Mouse (Mus musculus) midbrain, embryonic 10.5 days (tissue): ENCODE measurements around the gene Cant1. TPM values are rescaled to one million over a fixed set of nuclear protein-coding genes. Genes with fewer than 3 reads are reported as not detected.

Experiments
- DNase-seq: peaks from one replicate; pipeline ENCODE4 v3.0.0-alpha.2; 2017; ENCODE audit warnings: low spot score
- H3K27ac ChIP-seq: fragments of 300-500 bp; sonication (generic); replicated peaks from 2 replicates; pipeline ENCODE4 v1.5.1; 2016; ENCODE audit warnings: mild to moderate bottlenecking
- H3K27me3 ChIP-seq: fragments of 300-500 bp; sonication (generic); 2 replicates; pipeline ENCODE4 v1.6.1; 2016; ENCODE audit warnings: low read depth, mild to moderate bottlenecking; ENCODE audit not compliant: poor library complexity, severe bottlenecking
- H3K36me3 ChIP-seq: fragments of 300-500 bp; sonication (generic); 2 replicates; pipeline ENCODE4 v1.6.1; 2016; ENCODE audit warnings: mild to moderate bottlenecking, moderate library complexity
- H3K4me1 ChIP-seq: fragments of 300-500 bp; sonication (generic); 2 replicates; pipeline ENCODE4 v1.6.1; 2016
- H3K4me3 ChIP-seq: fragments of 300-500 bp; sonication (generic); 2 replicates; pipeline ENCODE4 v1.5.1; 2016; ENCODE audit warnings: mild to moderate bottlenecking, moderate library complexity
- H3K9me3 ChIP-seq: fragments of 300-500 bp; sonication (generic); replicated peaks from 2 replicates; pipeline ENCODE4 v1.6.1; 2016; ENCODE audit warnings: mild to moderate bottlenecking
- WGBS: fragments of 180-500 bp; shearing (Covaris S2); methylation state at CpG from one replicate; pipeline ENCODE4 v1.1.7; 2016; 5-methylcytosine and 5-hydroxymethylcytosine counted together
- polyA plus RNA-seq: library from polyadenylated mRNA; unstranded; fragments of >200 nt; fragmentation: Nextera tagmentation; extraction: Ambion mirVana; gene quantifications from 2 replicates; pipeline ENCODE4 v1.2.1, GENCODE M21; 2016

Gene Cant1
- polyA plus RNA-seq, result 22.8 and 23.3 TPM in 2 replicates

DNA sequence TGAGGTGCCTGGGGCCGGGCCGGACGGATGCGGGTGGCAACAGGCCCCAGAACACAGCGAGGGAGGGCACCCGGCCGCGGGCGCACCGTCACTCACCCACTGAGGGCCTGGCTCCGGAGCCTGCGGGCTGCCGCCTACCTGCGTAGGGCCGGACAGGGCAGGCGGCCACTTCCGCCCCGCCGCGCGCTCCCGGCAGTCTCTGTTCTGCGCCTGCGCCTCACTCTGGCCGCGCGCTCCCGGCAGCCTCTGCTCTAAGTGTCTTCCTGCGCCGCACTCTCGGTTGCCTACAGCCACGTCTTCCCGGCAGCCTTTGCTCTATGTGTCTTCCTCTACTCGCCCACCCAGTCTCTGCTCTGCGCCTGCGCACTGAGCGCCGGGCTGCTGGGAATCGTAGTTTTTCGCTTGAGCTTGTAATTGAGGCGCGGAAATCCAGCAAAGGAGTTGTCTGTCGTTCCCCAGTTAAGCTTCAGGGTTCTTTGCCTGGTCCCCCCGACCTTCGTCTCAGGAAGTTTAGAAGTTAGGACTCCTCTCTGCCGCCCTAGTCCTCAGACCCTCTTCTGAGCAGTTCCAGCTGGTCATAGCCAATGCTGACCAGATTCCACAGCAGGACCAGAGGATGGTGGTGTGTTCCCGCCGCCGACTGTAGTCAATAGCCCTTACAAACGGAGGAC, at the start of gene Cant1:
Cant1 (minus strand) TSS at position 253 of the 671 bp plus-strand sequence.
- Histone ChIP-seq H3K27ac (peak within 1 kb of the TSS; percentile 95), H3K36me3 (peaks cover 30% of the 10 kb centered on the region), H3K4me1 (peaks cover 49% of the 10 kb centered on the region), H3K9me3 (no peaks in the 10 kb centered on the region), H3K4me3 (peak within 1 kb of the TSS; percentile 99), H3K27me3 (no peaks in the 10 kb centered on the region)
- DNase-seq, result peak; percentile 98
- under 1% methylated on average over 48 of the region's 50 CpGs for WGBS

- no peak for DNase-seq
- H3K4me3 ChIP-seq, result no peak overlapping the region
- peaks cover 39% of the 10 kb centered on the region for H3K4me1 ChIP-seq
- peaks cover 17% of the 10 kb centered on the region; the same call in 1 of the 2 replicates for H3K27me3 ChIP-seq
- WGBS, result 59% methylated on average over 11 of the region's 11 CpGs
- no peaks in the 10 kb centered on the region for H3K36me3 ChIP-seq
- H3K9me3 ChIP-seq, result no peaks in the 10 kb centered on the region
- H3K27ac ChIP-seq, result peak overlapping the region; percentile 40; the same call in 1 of the 2 replicates
These were observed 48.7 kb upstream of the Cant1 start for GRCm38 (mm10) chr11:118467441-118468035.

DNA sequence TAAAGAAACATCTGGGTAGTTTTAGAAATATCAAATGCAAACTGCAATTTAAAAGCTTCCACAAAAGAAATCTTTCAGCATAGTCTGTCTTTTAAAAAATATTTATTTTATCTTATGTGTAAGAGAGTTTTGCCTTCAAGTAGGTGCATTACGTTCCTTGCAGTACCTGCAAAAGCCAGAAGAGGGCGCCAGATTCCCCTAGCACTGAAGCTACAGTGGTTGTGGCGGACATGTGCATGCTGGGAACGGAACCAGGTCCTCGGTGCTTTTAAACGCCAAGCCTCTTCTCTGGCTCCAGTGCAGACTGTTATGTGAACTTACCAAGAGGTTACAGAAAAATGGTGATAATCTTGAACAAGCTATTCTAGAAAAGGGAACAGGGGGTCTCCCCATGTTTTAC, 41.4 kb upstream of the Cant1 start:
- no peaks in the 10 kb centered on the region for H3K36me3 ChIP-seq
- peaks cover 17% of the 10 kb centered on the region for H3K27me3 ChIP-seq
- H3K4me1 ChIP-seq, result peaks cover 38% of the 10 kb centered on the region
- no peaks in the 10 kb centered on the region for H3K9me3 ChIP-seq
- no peak for DNase-seq
- no peak overlapping the region for H3K27ac ChIP-seq
- WGBS, result 52% methylated on average over 6 of the region's 6 CpGs
- no peak overlapping the region for H3K4me3 ChIP-seq

DNA sequence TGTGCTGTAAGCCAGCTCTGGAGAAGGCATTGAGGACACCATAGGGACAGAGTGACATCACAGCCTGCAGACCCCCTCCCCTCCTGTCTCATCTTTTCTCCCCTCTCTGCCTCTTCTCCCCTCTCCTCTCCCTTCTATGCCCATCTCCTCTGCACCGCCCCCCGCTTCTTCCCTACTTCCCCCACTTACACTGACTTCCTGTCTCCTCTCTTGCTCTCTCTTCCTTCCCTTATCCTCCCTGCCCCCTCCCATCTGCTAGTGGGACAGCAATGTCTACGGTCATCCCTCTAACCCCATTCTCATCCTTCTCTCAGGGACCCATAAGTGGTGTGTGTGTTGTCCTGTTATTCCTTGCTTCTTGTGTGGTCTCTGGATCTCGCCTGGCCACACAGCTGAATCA, 40.6 kb upstream of the Cant1 start:
- no peak for DNase-seq
- 82% methylated on average over 4 of the region's 4 CpGs for WGBS
- H3K4me1 ChIP-seq, result peaks cover 37% of the 10 kb centered on the region
- no peak overlapping the region for H3K4me3 ChIP-seq
- H3K36me3 ChIP-seq, result no peaks in the 10 kb centered on the region
- no peaks in the 10 kb centered on the region for H3K9me3 ChIP-seq
- H3K27me3 ChIP-seq, result peaks cover 17% of the 10 kb centered on the region
- H3K27ac ChIP-seq, result peak overlapping the region; percentile 43; the same call in 1 of the 2 replicates

- DNase-seq, result no peak
- Histone ChIP-seq H3K4me3 (no peak overlapping the region), H3K27ac (peak overlapping the region; percentile 43; the same call in 1 of the 2 replicates), H3K4me1 (peaks cover 37% of the 10 kb centered on the region), H3K27me3 (peaks cover 17% of the 10 kb centered on the region), H3K9me3 (no peaks in the 10 kb centered on the region), H3K36me3 (no peaks in the 10 kb centered on the region)
- WGBS, result 58% methylated on average over 8 of the region's 8 CpGs
These were observed 40.2 kb upstream of the Cant1 start for GRCm38 (mm10) chr11:118459051-118459450.

DNA sequence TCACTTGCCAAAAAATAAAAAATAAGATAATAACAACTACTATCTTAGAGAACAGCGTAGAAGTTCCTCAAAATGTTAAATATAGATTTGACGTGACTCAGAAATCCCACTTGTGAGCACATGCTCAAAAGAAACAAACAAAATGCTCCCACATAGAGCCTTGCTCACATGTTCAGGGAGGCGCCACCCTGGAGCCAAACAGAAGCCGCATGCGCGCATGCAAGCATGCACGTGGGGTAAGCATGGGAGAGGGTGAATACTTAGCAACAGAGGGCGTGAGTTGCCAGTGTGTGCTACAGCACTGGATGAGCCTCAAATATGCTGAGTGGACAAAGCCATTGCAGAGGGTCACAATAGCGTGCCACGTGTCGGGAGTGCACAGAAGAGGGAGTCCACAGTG, 38.1 kb upstream of the Cant1 start:
- WGBS, result 82% methylated on average over 11 of the region's 11 CpGs
- no peaks in the 10 kb centered on the region for H3K9me3 ChIP-seq
- H3K36me3 ChIP-seq, result no peaks in the 10 kb centered on the region
- no peak for DNase-seq
- H3K4me3 ChIP-seq, result no peak overlapping the region
- no peak overlapping the region for H3K27ac ChIP-seq
- H3K27me3 ChIP-seq, result peaks cover 17% of the 10 kb centered on the region
- H3K4me1 ChIP-seq, result peaks cover 20% of the 10 kb centered on the region

- WGBS, result 88% methylated on average over 6 of the region's 6 CpGs
- Histone ChIP-seq H3K4me3 (no peak overlapping the region), H3K27me3 (peaks cover 11% of the 10 kb centered on the region), H3K4me1 (peaks cover 18% of the 10 kb centered on the region), H3K36me3 (no peaks in the 10 kb centered on the region), H3K27ac (no peak overlapping the region), H3K9me3 (no peaks in the 10 kb centered on the region)
- no peak for DNase-seq
These were observed 36.9 kb upstream of the Cant1 start for GRCm38 (mm10) chr11:118455788-118456187.

DNA sequence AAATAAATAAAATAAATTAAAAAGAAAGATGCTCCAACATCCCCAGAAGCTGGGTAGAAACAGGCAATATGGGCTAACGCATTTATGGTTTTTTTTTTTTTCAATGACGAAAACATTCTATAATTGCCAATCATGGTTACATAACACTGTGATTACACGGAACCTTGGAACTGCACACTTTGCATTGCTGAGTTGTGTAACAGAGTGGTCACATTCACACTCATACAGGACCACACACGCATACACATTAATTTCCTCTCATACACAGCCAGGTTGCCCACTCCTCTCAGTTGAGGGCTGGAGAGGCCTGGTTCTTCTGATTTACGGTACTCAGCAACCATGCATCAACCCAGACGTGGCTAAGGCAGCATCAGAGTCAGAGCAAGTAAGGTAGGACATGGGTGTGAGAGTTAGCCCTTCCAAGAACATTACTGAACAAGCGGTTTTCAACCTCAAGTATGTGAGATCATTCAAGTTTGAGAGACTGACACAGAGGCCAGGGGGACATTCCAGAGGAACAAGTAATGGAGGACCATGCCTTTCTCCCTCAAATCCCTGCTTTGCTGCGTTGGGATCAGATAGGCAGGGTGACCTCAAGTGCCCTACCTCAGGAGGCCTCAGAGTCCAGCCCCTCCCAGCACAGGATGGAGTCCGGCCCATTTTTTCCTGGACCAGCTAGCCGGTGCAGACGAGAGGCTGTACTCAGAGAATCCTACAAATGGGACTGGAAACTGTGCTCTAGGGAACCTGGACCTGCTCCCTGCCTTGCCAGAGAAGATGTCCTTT, 35.2 kb upstream of the Cant1 start:
- Histone ChIP-seq H3K4me1 (peaks cover 12% of the 10 kb centered on the region), H3K27me3 (peaks cover 11% of the 10 kb centered on the region), H3K27ac (no peak overlapping the region), H3K4me3 (no peak overlapping the region), H3K36me3 (no peaks in the 10 kb centered on the region), H3K9me3 (no peaks in the 10 kb centered on the region)
- no peak for DNase-seq
- WGBS, result 75% methylated on average over 11 of the region's 11 CpGs

DNA sequence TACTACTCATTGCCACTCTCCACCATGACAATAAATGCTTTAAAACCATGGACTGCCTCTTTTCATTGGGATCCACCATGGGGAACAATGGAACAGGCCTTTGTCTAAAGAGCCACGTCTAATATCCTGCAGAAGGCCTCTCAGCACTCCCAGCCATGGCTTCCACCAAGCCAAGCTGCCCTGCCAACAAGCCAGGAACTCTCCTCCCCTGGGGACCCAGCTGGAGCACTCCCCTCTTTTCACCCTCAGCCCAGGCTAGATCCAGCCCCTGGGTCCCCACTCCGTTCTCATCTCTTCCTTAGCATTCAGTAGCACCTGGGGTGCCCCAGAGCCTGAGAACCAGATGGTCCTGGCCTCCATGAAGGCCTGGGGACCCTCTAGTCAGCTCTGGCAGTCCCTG, 34.1 kb upstream of the Cant1 start:
- H3K4me3 ChIP-seq, result no peak overlapping the region
- H3K27me3 ChIP-seq, result peaks cover 10% of the 10 kb centered on the region
- no peak for DNase-seq
- no peaks in the 10 kb centered on the region for H3K9me3 ChIP-seq
- H3K36me3 ChIP-seq, result no peaks in the 10 kb centered on the region
- no peak overlapping the region for H3K27ac ChIP-seq
- H3K4me1 ChIP-seq, result peaks cover 8% of the 10 kb centered on the region; the same call in 1 of the 2 replicates
- WGBS, result 67% methylated on average over 2 of the region's 2 CpGs

GRCm38 (mm10) chr11:118451211-118451610, 32.3 kb upstream of the Cant1 start:
- 90% methylated on average over 6 of the region's 6 CpGs for WGBS
- no peak overlapping the region for H3K27ac ChIP-seq
- H3K27me3 ChIP-seq, result peaks cover 3% of the 10 kb centered on the region; the same call in 1 of the 2 replicates
- no peaks in the 10 kb centered on the region for H3K36me3 ChIP-seq
- no peak for DNase-seq
- peaks cover 8% of the 10 kb centered on the region; the same call in 1 of the 2 replicates for H3K4me1 ChIP-seq
- H3K9me3 ChIP-seq, result no peaks in the 10 kb centered on the region
- H3K4me3 ChIP-seq, result no peak overlapping the region

DNA sequence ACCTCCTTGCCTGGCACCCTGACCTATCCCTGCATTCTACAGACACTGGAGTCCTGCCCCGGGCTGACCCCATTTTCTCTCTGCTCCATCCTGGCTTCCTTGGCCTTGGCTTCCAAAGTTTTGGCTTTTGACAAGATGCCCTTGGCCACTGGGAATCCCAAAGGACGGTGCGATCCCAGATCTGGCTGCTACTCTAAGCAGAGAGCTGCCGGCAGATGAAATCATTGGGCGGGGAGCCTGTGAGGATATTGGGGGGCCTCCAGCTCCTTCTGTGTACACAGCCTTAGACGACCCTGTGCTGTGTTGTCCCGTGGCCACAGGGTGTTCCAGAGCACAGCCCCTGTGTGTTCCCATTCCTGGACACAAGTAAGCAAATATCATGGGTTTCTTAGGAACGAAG, 29.5 kb upstream of the Cant1 start:
- H3K4me3 ChIP-seq, result no peak overlapping the region
- no peaks in the 10 kb centered on the region for H3K36me3 ChIP-seq
- no peak for DNase-seq
- peaks cover 19% of the 10 kb centered on the region for H3K27me3 ChIP-seq
- no peaks in the 10 kb centered on the region for H3K9me3 ChIP-seq
- whole genome bisulfite sequencing, result 87% methylated on average over 8 of the region's 8 CpGs
- no peak overlapping the region for H3K27ac ChIP-seq
- H3K4me1 ChIP-seq, result no peaks in the 10 kb centered on the region

- Histone ChIP-seq H3K27me3 (peaks cover 21% of the 10 kb centered on the region), H3K4me3 (no peak overlapping the region), H3K27ac (no peak overlapping the region), H3K36me3 (no peaks in the 10 kb centered on the region), H3K9me3 (no peaks in the 10 kb centered on the region), H3K4me1 (no peaks in the 10 kb centered on the region)
- 79% methylated on average over 4 of the region's 4 CpGs for WGBS
- no peak for DNase-seq
These were observed 28.5 kb upstream of the Cant1 start for GRCm38 (mm10) chr11:118447346-118447745.

- 16% methylated on average over 3 of the region's 3 CpGs for WGBS
- H3K36me3 ChIP-seq, result no peaks in the 10 kb centered on the region
- H3K27ac ChIP-seq, result no peak overlapping the region
- H3K4me1 ChIP-seq, result no peaks in the 10 kb centered on the region
- DNase-seq, result peak; percentile 76
- no peaks in the 10 kb centered on the region for H3K9me3 ChIP-seq
- H3K4me3 ChIP-seq, result no peak overlapping the region
- H3K27me3 ChIP-seq, result peaks cover 21% of the 10 kb centered on the region
These were observed 27.0 kb upstream of the Cant1 start for GRCm38 (mm10) chr11:118445843-118446242.
